Mouse (Mus musculus): Measurements from ENCODE around the gene Il10. TPM values are rescaled to one million over a fixed set of nuclear protein-coding genes. Genes with fewer than 3 reads are reported as not detected.

Gene Il10
- polyA plus RNA-seq, 1 experiment from 2014 or later: 0.16 TPM

- peaks cover under 1% of the 10 kb centered on the region; the same call in 1 of the 2 replicates for H3K4me1 ChIP-seq (replicated peaks; ENCODE audit: control insufficient read depth, insufficient read depth, low read length)
- no peaks in the 10 kb centered on the region for H3K36me3 ChIP-seq (ENCODE audit: control insufficient read depth, insufficient read depth)
- H3K4me2 ChIP-seq (ENCODE audit: low read length): no peak overlapping the region
- no peak overlapping the region for H3K4me3 ChIP-seq (replicated peaks; ENCODE audit: low read length)
- 77% methylated on average over 8 of the region's 8 CpGs for WGBS
- no peaks in the 10 kb centered on the region for H3K9me3 ChIP-seq (ENCODE audit: control insufficient read depth, low read length)
- no peak overlapping the region for H3K27ac ChIP-seq (ENCODE audit: low read length)
- H3K9ac ChIP-seq (replicated peaks; ENCODE audit: low read depth, low read length): no peak overlapping the region
- H3K27me3 ChIP-seq (replicated peaks; ENCODE audit: control insufficient read depth, insufficient read depth, low read length): no peaks in the 10 kb centered on the region
- ATAC-seq: no peak
Observed at GRCm38 (mm10) chr1:131024900-131025842, 5.5 kb downstream of the Il10 start.

- Histone ChIP-seq H3K4me1 (replicated peaks; ENCODE audit: control insufficient read depth, insufficient read depth, low read length) (peaks cover 3% of the 10 kb centered on the region; the same call in 1 of the 2 replicates), H3K36me3 (ENCODE audit: control insufficient read depth, insufficient read depth) (no peaks in the 10 kb centered on the region), H3K9ac (replicated peaks; ENCODE audit: low read depth, low read length) (no peak overlapping the region), H3K4me3 (replicated peaks; ENCODE audit: low read length) (no peak overlapping the region), H3K27me3 (replicated peaks; ENCODE audit: control insufficient read depth, insufficient read depth, low read length) (no peaks in the 10 kb centered on the region), H3K4me2 (ENCODE audit: low read length) (no peak overlapping the region), H3K27ac (ENCODE audit: low read length) (no peak overlapping the region), H3K9me3 (ENCODE audit: control insufficient read depth, low read length) (no peaks in the 10 kb centered on the region)
- ATAC-seq: no peak
- WGBS: 83% methylated on average over 4 of the region's 4 CpGs
Observed at GRCm38 (mm10) chr1:131025843-131026190, 6.2 kb downstream of the Il10 start.

- no peaks in the 10 kb centered on the region for H3K36me3 ChIP-seq (ENCODE audit: control insufficient read depth, insufficient read depth)
- no peak overlapping the region for H3K4me3 ChIP-seq (replicated peaks; ENCODE audit: low read length)
- H3K4me1 ChIP-seq (replicated peaks; ENCODE audit: control insufficient read depth, insufficient read depth, low read length): peaks cover 3% of the 10 kb centered on the region; the same call in 1 of the 2 replicates
- no peak for ATAC-seq
- H3K9ac ChIP-seq (replicated peaks; ENCODE audit: low read depth, low read length): no peak overlapping the region
- no peak overlapping the region for H3K27ac ChIP-seq (ENCODE audit: low read length)
- no peaks in the 10 kb centered on the region for H3K9me3 ChIP-seq (ENCODE audit: control insufficient read depth, low read length)
- no peak overlapping the region for H3K4me2 ChIP-seq (ENCODE audit: low read length)
- 89% methylated on average over 3 of the region's 3 CpGs for WGBS
- H3K27me3 ChIP-seq (replicated peaks; ENCODE audit: control insufficient read depth, insufficient read depth, low read length): no peaks in the 10 kb centered on the region
Observed at GRCm38 (mm10) chr1:131029215-131029614, 9.6 kb downstream of the Il10 start.

GRCm38 (mm10) chr1:131030261-131030660, 10.6 kb downstream of the Il10 start:
- Histone ChIP-seq H3K27ac (ENCODE audit: low read length) (no peak overlapping the region), H3K9me3 (ENCODE audit: control insufficient read depth, low read length) (no peaks in the 10 kb centered on the region), H3K4me3 (replicated peaks; ENCODE audit: low read length) (no peak overlapping the region), H3K4me1 (replicated peaks; ENCODE audit: control insufficient read depth, insufficient read depth, low read length) (peaks cover 3% of the 10 kb centered on the region; the same call in 1 of the 2 replicates), H3K9ac (replicated peaks; ENCODE audit: low read depth, low read length) (no peak overlapping the region), H3K4me2 (ENCODE audit: low read length) (no peak overlapping the region), H3K36me3 (ENCODE audit: control insufficient read depth, insufficient read depth) (no peaks in the 10 kb centered on the region), H3K27me3 (replicated peaks; ENCODE audit: control insufficient read depth, insufficient read depth, low read length) (no peaks in the 10 kb centered on the region)
- ATAC-seq: no peak
- 42% methylated on average over 7 of the region's 7 CpGs for WGBS

- Histone ChIP-seq H3K9me3 (ENCODE audit: control insufficient read depth, low read length) (no peaks in the 10 kb centered on the region), H3K4me1 (replicated peaks; ENCODE audit: control insufficient read depth, insufficient read depth, low read length) (peaks cover 3% of the 10 kb centered on the region; the same call in 1 of the 2 replicates), H3K27me3 (replicated peaks; ENCODE audit: control insufficient read depth, insufficient read depth, low read length) (no peaks in the 10 kb centered on the region), H3K27ac (ENCODE audit: low read length) (no peak overlapping the region), H3K4me3 (replicated peaks; ENCODE audit: low read length) (no peak overlapping the region), H3K36me3 (ENCODE audit: control insufficient read depth, insufficient read depth) (no peaks in the 10 kb centered on the region), H3K9ac (replicated peaks; ENCODE audit: low read depth, low read length) (no peak overlapping the region), H3K4me2 (ENCODE audit: low read length) (no peak overlapping the region)
- 63% methylated on average over 3 of the region's 3 CpGs for WGBS
- ATAC-seq: no peak
Observed at GRCm38 (mm10) chr1:131031267-131031666, 11.6 kb downstream of the Il10 start.

- Histone ChIP-seq H3K4me2 (ENCODE audit: low read length) (no peak overlapping the region), H3K9ac (replicated peaks; ENCODE audit: low read depth, low read length) (no peak overlapping the region), H3K36me3 (ENCODE audit: control insufficient read depth, insufficient read depth) (no peaks in the 10 kb centered on the region), H3K4me1 (replicated peaks; ENCODE audit: control insufficient read depth, insufficient read depth, low read length) (no peaks in the 10 kb centered on the region), H3K27ac (ENCODE audit: low read length) (no peak overlapping the region), H3K4me3 (replicated peaks; ENCODE audit: low read length) (no peak overlapping the region), H3K9me3 (ENCODE audit: control insufficient read depth, low read length) (no peaks in the 10 kb centered on the region), H3K27me3 (replicated peaks; ENCODE audit: control insufficient read depth, insufficient read depth, low read length) (no peaks in the 10 kb centered on the region)
- WGBS: 96% methylated on average over 5 of the region's 5 CpGs
- ATAC-seq: no peak
Observed at GRCm38 (mm10) chr1:131038001-131038400, 18.4 kb downstream of the Il10 start.

GRCm38 (mm10) chr1:131038415-131039017, 18.9 kb downstream of the Il10 start:
- Histone ChIP-seq H3K9ac (replicated peaks; ENCODE audit: low read depth, low read length) (no peak overlapping the region), H3K27me3 (replicated peaks; ENCODE audit: control insufficient read depth, insufficient read depth, low read length) (no peaks in the 10 kb centered on the region), H3K4me2 (ENCODE audit: low read length) (no peak overlapping the region), H3K36me3 (ENCODE audit: control insufficient read depth, insufficient read depth) (no peaks in the 10 kb centered on the region), H3K4me3 (replicated peaks; ENCODE audit: low read length) (no peak overlapping the region), H3K27ac (ENCODE audit: low read length) (no peak overlapping the region), H3K9me3 (ENCODE audit: control insufficient read depth, low read length) (no peaks in the 10 kb centered on the region), H3K4me1 (replicated peaks; ENCODE audit: control insufficient read depth, insufficient read depth, low read length) (no peaks in the 10 kb centered on the region)
- 88% methylated on average over 10 of the region's 10 CpGs for WGBS
- no peak for ATAC-seq

GRCm38 (mm10) chr1:131039479-131039878, 19.8 kb downstream of the Il10 start:
- no peak overlapping the region for H3K4me2 ChIP-seq (ENCODE audit: low read length)
- 93% methylated on average over 5 of the region's 5 CpGs for WGBS
- H3K27me3 ChIP-seq (replicated peaks; ENCODE audit: control insufficient read depth, insufficient read depth, low read length): no peaks in the 10 kb centered on the region
- no peak overlapping the region for H3K9ac ChIP-seq (replicated peaks; ENCODE audit: low read depth, low read length)
- no peak overlapping the region for H3K4me3 ChIP-seq (replicated peaks; ENCODE audit: low read length)
- no peak overlapping the region for H3K27ac ChIP-seq (ENCODE audit: low read length)
- no peak for ATAC-seq
- H3K36me3 ChIP-seq (ENCODE audit: control insufficient read depth, insufficient read depth): no peaks in the 10 kb centered on the region
- H3K4me1 ChIP-seq (replicated peaks; ENCODE audit: control insufficient read depth, insufficient read depth, low read length): no peaks in the 10 kb centered on the region
- H3K9me3 ChIP-seq (ENCODE audit: control insufficient read depth, low read length): no peaks in the 10 kb centered on the region

- no peaks in the 10 kb centered on the region for H3K27me3 ChIP-seq (replicated peaks; ENCODE audit: control insufficient read depth, insufficient read depth, low read length)
- no peak overlapping the region for H3K9ac ChIP-seq (replicated peaks; ENCODE audit: low read depth, low read length)
- H3K4me3 ChIP-seq (replicated peaks; ENCODE audit: low read length): no peak overlapping the region
- 45% methylated on average over 2 of the region's 2 CpGs for WGBS
- no peak overlapping the region for H3K4me2 ChIP-seq (ENCODE audit: low read length)
- no peaks in the 10 kb centered on the region for H3K9me3 ChIP-seq (ENCODE audit: control insufficient read depth, low read length)
- H3K27ac ChIP-seq (ENCODE audit: low read length): no peak overlapping the region
- no peak for ATAC-seq
- H3K4me1 ChIP-seq (replicated peaks; ENCODE audit: control insufficient read depth, insufficient read depth, low read length): no peaks in the 10 kb centered on the region
- H3K36me3 ChIP-seq (ENCODE audit: control insufficient read depth, insufficient read depth): no peaks in the 10 kb centered on the region
Observed at GRCm38 (mm10) chr1:131042263-131042662, 22.6 kb downstream of the Il10 start.
